Mouse (Mus musculus) kidney, embryonic 14.5 days (tissue): ENCODE data around the gene Clec16a. TPM values are rescaled to one million over a fixed set of nuclear protein-coding genes. Genes with fewer than 3 reads are reported as not detected.

Experiments used
- ATAC-seq: fragments of 200-750 bp; cut with Nextera tagmentation; 2 replicates; pipeline ENCODE4 v1.8.0; 2017; ENCODE audit warnings: moderate number of reproducible peaks, mild to moderate bottlenecking, moderate TSS enrichment, moderate library complexity; ENCODE audit not compliant: low FRiP score, low TSS enrichment
- H3K27ac ChIP-seq: fragments of 300-500 bp; sonication (generic); 2 replicates; pipeline ENCODE4 v1.5.1; 2014; ENCODE audit warnings: low read depth, mild to moderate bottlenecking, low read length, moderate library complexity, mixed read lengths
- H3K27me3 ChIP-seq: fragments of 300-500 bp; sonication (generic); 2 replicates; pipeline ENCODE4 v1.6.1; 2014; ENCODE audit warnings: mild to moderate bottlenecking, low read length; ENCODE audit not compliant: control insufficient read depth, insufficient read depth
- H3K36me3 ChIP-seq: fragments of 300-500 bp; sonication (generic); 2 replicates; pipeline ENCODE4 v1.6.1; 2014; ENCODE audit warnings: low read length, mixed read lengths; ENCODE audit not compliant: control insufficient read depth, insufficient read depth
- H3K4me1 ChIP-seq: fragments of 300-500 bp; sonication (generic); 2 replicates; pipeline ENCODE4 v1.6.1; 2014; ENCODE audit warnings: low read length, mixed read lengths; ENCODE audit not compliant: control insufficient read depth, insufficient read depth
- H3K4me2 ChIP-seq: fragments of 300-500 bp; sonication (generic); replicated peaks from 2 replicates; pipeline ENCODE4 v1.6.1; 2014; ENCODE audit warnings: low read depth, mild to moderate bottlenecking, low read length
- H3K4me3 ChIP-seq: fragments of 300-500 bp; sonication (generic); 2 replicates; pipeline ENCODE4 v1.5.1; 2014; ENCODE audit warnings: mild to moderate bottlenecking, low read length
- H3K9ac ChIP-seq: fragments of 300-500 bp; sonication (generic); 2 replicates; pipeline ENCODE4 v1.6.1; 2014; ENCODE audit warnings: low read depth, mild to moderate bottlenecking, low read length, moderate library complexity
- H3K9me3 ChIP-seq: fragments of 300-500 bp; sonication (generic); 2 replicates; pipeline ENCODE4 v1.6.1; 2016; ENCODE audit warnings: low read length; ENCODE audit not compliant: control insufficient read depth
- WGBS: fragments of 180-500 bp; shearing (Covaris S2); extraction: QIAGEN DNeasy Blood & Tissue Kit; methylation state at CpG from one replicate; pipeline ENCODE4 v1.1.7; 2014; 5-methylcytosine and 5-hydroxymethylcytosine counted together
- polyA plus RNA-seq: library from polyadenylated mRNA; unstranded; fragments of >200 nt; fragmentation: Nextera tagmentation; extraction: Ambion mirVana; gene quantifications from 2 replicates; pipeline ENCODE4 v1.2.1, GENCODE M21; 2014

The Clec16a gene
- polyA plus RNA-seq, 1 experiment from 2014 or later: 38.4 TPM

DNA sequence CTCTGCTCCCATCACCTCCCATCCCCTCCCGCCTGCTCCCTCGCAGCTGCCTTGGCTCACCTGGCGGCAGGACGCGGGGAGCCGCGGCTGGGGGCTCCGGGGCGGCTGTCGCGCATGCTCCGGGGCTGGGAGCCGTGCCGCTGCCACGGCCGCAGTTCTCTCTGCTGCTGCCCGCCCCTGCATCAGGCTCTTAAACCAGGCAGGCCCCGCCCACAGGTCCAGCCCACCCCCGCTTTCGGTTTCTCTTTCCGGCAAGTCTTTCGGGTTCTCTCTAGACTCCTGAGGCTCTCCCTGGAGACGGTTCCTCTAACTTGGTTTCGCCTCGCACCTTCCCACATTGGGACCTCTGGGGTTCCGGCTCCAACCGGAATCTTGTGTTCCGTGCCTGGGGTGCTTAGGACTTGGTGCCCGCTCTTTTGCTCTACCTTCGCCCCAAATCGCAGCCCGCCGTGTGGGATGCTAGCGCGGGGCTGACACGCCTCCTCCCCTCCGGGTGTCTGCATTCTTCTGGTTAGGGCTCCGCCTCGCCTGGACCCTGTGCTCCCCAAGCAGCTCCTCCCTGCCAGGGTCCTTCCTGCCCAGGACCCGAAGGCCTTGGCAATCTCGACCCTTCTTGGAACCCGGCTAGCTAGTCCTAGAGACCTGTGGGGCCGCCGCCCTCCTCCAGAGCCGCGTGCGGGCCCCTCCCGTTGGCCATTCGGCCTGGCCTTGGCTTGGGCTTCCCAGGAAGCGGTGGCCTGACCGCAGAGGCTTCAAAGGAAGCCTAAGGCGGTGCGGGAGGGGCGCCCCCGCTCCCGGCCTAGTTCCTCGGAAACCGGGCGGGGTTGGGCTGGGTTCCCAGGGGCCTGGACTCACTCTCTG is 240.5 kb downstream of the Clec16a start, which contains the start of gene Socs1:
TSS of gene Socs1 (minus strand) at position 166 of the 861 bp plus-strand sequence.
- H3K36me3 ChIP-seq: peaks cover 4% of the 10 kb centered on the region; the same call in 1 of the 2 replicates
- no peaks in the 10 kb centered on the region for H3K27me3 ChIP-seq
- WGBS: under 1% methylated on average over 53 of the region's 59 CpGs
- ATAC-seq: peak; percentile 85
- H3K4me2 ChIP-seq: peak within 1 kb of the TSS; percentile 97
- peak within 1 kb of the TSS; percentile 56 for H3K4me3 ChIP-seq
- peaks cover 28% of the 10 kb centered on the region for H3K4me1 ChIP-seq
- peak within 1 kb of the TSS; percentile 81 for H3K9ac ChIP-seq
- H3K9me3 ChIP-seq: no peaks in the 10 kb centered on the region
- H3K27ac ChIP-seq: peak within 1 kb of the TSS; percentile 96

- H3K4me1 ChIP-seq: peaks cover 28% of the 10 kb centered on the region
- peak; percentile 33 for ATAC-seq
- WGBS: 0% methylated on average over 9 of the region's 9 CpGs
These were observed 241.1 kb downstream of the Clec16a start for GRCm38 (mm10) chr16:10786288-10786687.

DNA sequence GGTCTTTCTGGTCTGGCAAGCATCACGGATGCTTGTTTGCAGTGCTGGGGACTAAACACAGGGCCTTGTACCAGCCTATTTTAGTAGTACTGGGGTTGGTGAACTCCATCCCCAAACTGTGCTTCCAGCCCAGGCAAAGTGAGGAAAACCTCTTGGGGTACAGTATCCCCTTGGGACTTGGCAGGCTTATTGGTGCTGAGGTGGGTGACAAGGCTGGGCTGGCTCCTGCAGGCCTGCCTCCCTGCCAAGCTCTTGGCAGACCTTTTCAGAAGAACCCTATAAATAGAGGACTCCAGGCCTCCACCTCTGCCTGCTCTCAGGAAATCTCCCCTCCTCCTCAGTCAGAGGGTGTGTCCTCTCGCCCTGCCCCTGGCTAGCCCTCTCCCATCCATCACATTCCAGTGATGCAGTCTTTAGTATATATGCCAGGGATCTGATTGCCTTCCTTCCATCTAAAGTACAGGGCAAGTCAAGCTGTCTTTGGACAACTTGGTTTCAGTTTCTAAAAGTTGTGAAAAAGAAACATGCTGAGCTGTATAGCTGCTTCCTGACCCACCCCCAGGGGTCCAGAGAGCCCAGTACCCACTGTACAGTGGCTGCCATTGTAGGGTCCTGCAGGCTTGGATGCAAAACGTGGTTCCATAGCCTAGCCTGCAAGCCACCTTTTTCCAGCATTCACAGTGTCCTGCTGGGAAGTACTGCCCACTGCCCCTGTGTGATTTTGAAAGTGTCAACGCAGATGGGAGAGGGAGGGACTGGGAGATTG is 241.8 kb downstream of the Clec16a start:
- Histone ChIP-seq H3K27ac (peak overlapping the region; percentile 96; the same call in 1 of the 2 replicates), H3K4me3 (no peak overlapping the region), H3K27me3 (no peaks in the 10 kb centered on the region), H3K9me3 (no peaks in the 10 kb centered on the region), H3K36me3 (peaks cover 4% of the 10 kb centered on the region; the same call in 1 of the 2 replicates), H3K4me2 (peak overlapping the region; percentile 97; the same call in 1 of the 2 replicates), H3K4me1 (peaks cover 27% of the 10 kb centered on the region), H3K9ac (no peak overlapping the region)
- no peak for ATAC-seq
- WGBS: 51% methylated on average over 4 of the region's 4 CpGs

More at GRCm38 (mm10) chr16:10786288-10786687, 241.1 kb downstream of the Clec16a start:
- Histone ChIP-seq H3K36me3 (peaks cover 4% of the 10 kb centered on the region; the same call in 1 of the 2 replicates), H3K27ac (peak overlapping the region; percentile 96), H3K9ac (peak overlapping the region; percentile 81), H3K27me3 (no peaks in the 10 kb centered on the region), H3K4me3 (peak overlapping the region; percentile 56), H3K9me3 (no peaks in the 10 kb centered on the region), H3K4me2 (peak overlapping the region; percentile 97)

GRCm38 (mm10) chr16:10787548-10788058 is 242.5 kb downstream of the Clec16a start:
- no peaks in the 10 kb centered on the region for H3K27me3 ChIP-seq
- no peaks in the 10 kb centered on the region for H3K9me3 ChIP-seq
- H3K4me1 ChIP-seq: peaks cover 21% of the 10 kb centered on the region
- no peak overlapping the region for H3K9ac ChIP-seq
- no peak for ATAC-seq
- H3K36me3 ChIP-seq: peaks cover under 1% of the 10 kb centered on the region; the same call in 1 of the 2 replicates
- H3K27ac ChIP-seq: no peak overlapping the region
- WGBS: 76% methylated on average over 7 of the region's 7 CpGs
- no peak overlapping the region for H3K4me2 ChIP-seq
- H3K4me3 ChIP-seq: no peak overlapping the region

- Histone ChIP-seq H3K27me3 (no peaks in the 10 kb centered on the region), H3K27ac (no peak within 1 kb of the TSS), H3K4me1 (peaks cover 14% of the 10 kb centered on the region), H3K9ac (no peak within 1 kb of the TSS), H3K9me3 (no peaks in the 10 kb centered on the region), H3K36me3 (no peaks in the 10 kb centered on the region), H3K4me2 (no peak within 1 kb of the TSS), H3K4me3 (no peak within 1 kb of the TSS)
- ATAC-seq: no peak
- WGBS: 35% methylated on average over 16 of the region's 16 CpGs
These were observed 243.1 kb downstream of the Clec16a start, which contains the start of gene Tnp2 for GRCm38 (mm10) chr16:10788271-10788670. Gene Tnp2, minus strand, starts transcription at chr16:10788660.

DNA sequence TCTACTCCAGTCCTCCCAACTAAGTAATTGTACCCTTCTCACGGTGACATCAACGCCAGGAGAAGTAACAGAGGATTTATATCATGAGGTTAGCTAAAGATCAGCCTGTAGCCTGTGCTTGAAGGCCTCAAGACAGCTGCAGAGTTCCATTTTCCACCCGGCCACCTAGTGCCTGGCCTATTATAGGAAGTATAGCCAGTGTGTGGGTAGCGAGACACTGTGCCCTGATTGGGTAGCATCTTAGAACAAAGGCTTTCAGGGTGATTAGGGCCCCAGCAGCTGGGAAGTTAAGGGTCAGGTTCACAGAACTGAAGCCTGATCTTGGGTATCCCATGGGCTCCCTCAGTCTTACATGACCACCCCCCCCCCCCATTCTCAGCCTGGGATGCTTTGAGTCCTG is 243.7 kb downstream of the Clec16a start:
- ATAC-seq: no peak
- Histone ChIP-seq H3K4me3 (no peak overlapping the region), H3K4me2 (no peak overlapping the region), H3K9ac (no peak overlapping the region), H3K36me3 (no peaks in the 10 kb centered on the region), H3K27ac (no peak overlapping the region), H3K27me3 (no peaks in the 10 kb centered on the region), H3K9me3 (no peaks in the 10 kb centered on the region), H3K4me1 (peaks cover 10% of the 10 kb centered on the region)
- 41% methylated on average over 4 of the region's 4 CpGs for WGBS

GRCm38 (mm10) chr16:10790702-10791101 is 245.6 kb downstream of the Clec16a start, which contains the start of gene Prm3:
Gene Prm3, minus strand, starts transcription at chr16:10790914.
- peaks cover 7% of the 10 kb centered on the region; the same call in 1 of the 2 replicates for H3K4me1 ChIP-seq
- no peaks in the 10 kb centered on the region for H3K36me3 ChIP-seq
- 83% methylated on average over 9 of the region's 9 CpGs for WGBS
- H3K9ac ChIP-seq: no peak within 1 kb of the TSS
- no peak within 1 kb of the TSS for H3K4me2 ChIP-seq
- H3K27me3 ChIP-seq: no peaks in the 10 kb centered on the region; the same call in 1 of the 2 replicates
- H3K27ac ChIP-seq: no peak within 1 kb of the TSS
- H3K4me3 ChIP-seq: no peak within 1 kb of the TSS
- H3K9me3 ChIP-seq: no peaks in the 10 kb centered on the region
- no peak for ATAC-seq
